ENCODE assay signal across 9 mouse cellular contexts in the genomic region with DNA sequence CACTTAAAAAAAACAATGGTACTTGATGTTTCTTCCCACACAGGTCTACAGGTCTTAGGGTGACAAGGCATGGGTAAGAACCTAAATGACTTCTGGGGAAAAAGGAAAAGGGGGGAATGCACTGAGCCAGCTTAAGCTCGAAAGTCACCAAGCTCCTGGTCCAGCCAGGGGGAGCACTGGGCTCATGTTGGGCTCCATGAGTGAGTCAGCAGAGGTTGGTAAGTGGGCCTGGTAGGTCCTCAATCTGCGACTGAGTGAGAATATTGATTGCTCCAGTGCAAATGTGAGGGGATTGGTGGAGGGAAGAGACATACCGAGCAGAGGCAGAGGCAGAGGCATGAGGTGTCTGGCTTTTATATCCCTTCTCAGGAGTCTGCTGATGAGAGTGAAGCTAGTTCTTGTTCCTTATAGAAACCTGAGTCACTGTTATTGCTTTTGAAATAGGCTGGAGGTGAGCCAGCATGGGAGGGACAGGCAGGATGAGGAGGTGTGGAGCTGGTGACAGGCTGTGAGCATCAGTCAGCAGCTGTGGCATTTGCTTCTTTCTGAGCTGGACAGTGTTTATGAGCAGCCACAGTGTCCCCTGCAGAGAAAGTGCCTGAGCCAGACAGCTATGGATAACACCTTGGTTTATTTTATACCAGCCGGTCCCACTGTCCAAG.
DNase-seq lines count a peak whose midpoint lies in the region; ATAC-seq and TF ChIP-seq lines count a peak whose summit lies in the region.
"Had no signal": no experiment of that assay in that cellular context is flagged by ENCODE, and none has a peak within 500 bp of the region (broad histone marks: within the 10 kb centered on the region; RNA-seq: fewer than 3 reads in every experiment).

No protein-coding gene starts in this region.

- ATAC-seq in neural tube, embryonic 13.5 days (ENCODE audit: low read depth): peak; percentile 47; the same call in 1 of the 2 replicates
- ATAC-seq in midbrain, postnatal 0 days (ENCODE audit: low FRiP score): no peak

- H3K4me1 ChIP-seq in neural tube, embryonic 13.5 days (replicated peaks): no peaks in the 10 kb centered on the region
- H3K4me1 ChIP-seq in midbrain, postnatal 0 days (ENCODE audit: insufficient read depth, low read length): no peaks in the 10 kb centered on the region

- no peak overlapping the region for H3K4me2 ChIP-seq in neural tube, embryonic 13.5 days
- H3K4me2 ChIP-seq in midbrain, postnatal 0 days (ENCODE audit: low read depth, low read length, poor library complexity, severe bottlenecking): no peak overlapping the region
- H3K4me2 ChIP-seq: hindbrain, embryonic 15.5 days had no signal

- H3K9ac ChIP-seq in neural tube, embryonic 13.5 days: no peak overlapping the region
- H3K9ac ChIP-seq in midbrain, postnatal 0 days (replicated peaks; ENCODE audit: low read length, poor library complexity, severe bottlenecking): no peak overlapping the region
- H3K9ac ChIP-seq: hindbrain, embryonic 15.5 days had no signal

- H3K9me3 ChIP-seq in neural tube, embryonic 13.5 days: no peaks in the 10 kb centered on the region
- no peaks in the 10 kb centered on the region for H3K9me3 ChIP-seq in midbrain, postnatal 0 days (ENCODE audit: low read length)
- H3K9me3 ChIP-seq: hindbrain, embryonic 15.5 days had no signal

- H3K27me3 ChIP-seq in neural tube, embryonic 13.5 days: no peaks in the 10 kb centered on the region
- no peaks in the 10 kb centered on the region for H3K27me3 ChIP-seq in midbrain, postnatal 0 days (ENCODE audit: insufficient read depth, low read length)
- H3K27me3 ChIP-seq: hindbrain, embryonic 15.5 days had no signal

- WGBS in neural tube, embryonic 13.5 days: 65% methylated on average over 4 of the region's 4 CpGs
- WGBS in midbrain, postnatal 0 days: 71% methylated on average over 4 of the region's 4 CpGs

- no peak overlapping the region for H3K27ac ChIP-seq in neural tube, embryonic 13.5 days (replicated peaks)
- H3K27ac ChIP-seq in midbrain, postnatal 0 days (ENCODE audit: low read depth, low read length): no peak overlapping the region
- H3K27ac ChIP-seq: hindbrain, embryonic 15.5 days had no signal

- H3K36me3 ChIP-seq in neural tube, embryonic 13.5 days: no peaks in the 10 kb centered on the region
- no peaks in the 10 kb centered on the region for H3K36me3 ChIP-seq in midbrain, postnatal 0 days (ENCODE audit: insufficient read depth, low read length)
- H3K36me3 ChIP-seq: hindbrain, embryonic 15.5 days had no signal

- no peak for TF ChIP-seq CTCF in midbrain, postnatal 0 days (IDR thresholded peaks at IDR 0.05)

- H3K4me3 ChIP-seq in neural tube, embryonic 13.5 days: no peak overlapping the region
- H3K4me3 ChIP-seq in midbrain, postnatal 0 days (ENCODE audit: low read depth, low read length): no peak overlapping the region
- H3K4me3 ChIP-seq: hindbrain, embryonic 15.5 days had no signal

- DNase-seq in gastrocnemius, postnatal 25 days: peak; percentile 6
- no peak for DNase-seq in gastrocnemius, adult 8-10 months (ENCODE audit: low spot score in 2 of 2)
- DNase-seq in neural tube, embryonic 10.5 days (ENCODE audit: extremely low spot score, low spot score): no peak
- peak; percentile 16 to 67 for DNase-seq in left cerebral cortex, adult 8-10 months (ENCODE audit: low spot score in 2 of 2)
- peak; percentile 27 for DNase-seq in midbrain, postnatal 0 days (ENCODE audit: low spot score)
- no peak for DNase-seq in thymus, postnatal 14 days
- DNase-seq in retina, postnatal 1 day: no peak

Comparison
In these comparisons a context has a peak if more than half of its experiments do, and no peak if none do; other contexts are left out.
1. DNase-seq: peak in gastrocnemius, postnatal 25 days (single experiment), left cerebral cortex, adult 8-10 months (2 of 2) and midbrain, postnatal 0 days (single experiment); none in gastrocnemius, adult 8-10 months (0 of 2), neural tube, embryonic 10.5 days (single experiment), thymus, postnatal 14 days (single experiment) and retina, postnatal 1 day (single experiment).